Mouse (Mus musculus): ENCODE measurements around the gene Dcaf6. TPM values are rescaled to one million over a fixed set of nuclear protein-coding genes. Genes with fewer than 3 reads are reported as not detected.
A peak's percentile ranks its signal among the peaks of the same experiment; 100 is the strongest.

The Dcaf6 gene
- polyA plus RNA-seq, 1 experiment = 7.4 TPM

DNA sequence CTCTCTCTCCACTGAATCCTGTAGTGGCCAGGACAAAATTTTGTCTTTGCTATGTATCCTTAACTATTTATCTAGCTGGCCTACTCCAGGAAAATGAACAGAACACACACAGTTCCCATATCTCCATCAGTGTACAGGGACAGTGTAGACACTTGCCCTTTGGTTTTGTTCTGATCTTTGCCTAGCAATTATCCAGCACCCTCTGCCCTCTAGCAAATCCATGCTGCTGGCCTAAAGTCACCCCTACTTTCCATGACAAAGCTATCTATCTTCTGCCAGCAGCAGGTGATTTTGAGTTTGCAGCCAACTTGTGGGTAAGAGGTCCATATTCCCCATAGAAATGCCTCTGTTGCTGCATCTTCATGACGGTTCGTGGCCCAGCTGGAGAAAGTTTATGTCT, 132.9 kb downstream of the Dcaf6 start:
- no peaks in the 10 kb centered on the region for H3K4me1 ChIP-seq (ENCODE audit: control insufficient read depth, insufficient read depth, insufficient read length, low read length)
- H3K27me3 ChIP-seq (ENCODE audit: control insufficient read depth, insufficient read depth, low read length) = no peaks in the 10 kb centered on the region
- H3K4me3 ChIP-seq (ENCODE audit: low read depth, low read length) = no peak overlapping the region
- H3K27ac ChIP-seq (ENCODE audit: insufficient read depth, low read depth, low read length) = no peak overlapping the region
- H3K36me3 ChIP-seq (ENCODE audit: control insufficient read depth, insufficient read depth, low read length) = peaks cover 1% of the 10 kb centered on the region; the same call in 1 of the 2 replicates
- TF ChIP-seq POLR2A (IDR thresholded peaks at IDR 0.05; ENCODE audit: low read depth, low read length) (no peak), CTCF (IDR thresholded peaks at IDR 0.05; ENCODE audit: extremely low read depth, insufficient read length, insufficient replicate concordance, low read depth, low read length) (no peak)
- 69% methylated on average over 2 of the region's 2 CpGs for WGBS

DNA sequence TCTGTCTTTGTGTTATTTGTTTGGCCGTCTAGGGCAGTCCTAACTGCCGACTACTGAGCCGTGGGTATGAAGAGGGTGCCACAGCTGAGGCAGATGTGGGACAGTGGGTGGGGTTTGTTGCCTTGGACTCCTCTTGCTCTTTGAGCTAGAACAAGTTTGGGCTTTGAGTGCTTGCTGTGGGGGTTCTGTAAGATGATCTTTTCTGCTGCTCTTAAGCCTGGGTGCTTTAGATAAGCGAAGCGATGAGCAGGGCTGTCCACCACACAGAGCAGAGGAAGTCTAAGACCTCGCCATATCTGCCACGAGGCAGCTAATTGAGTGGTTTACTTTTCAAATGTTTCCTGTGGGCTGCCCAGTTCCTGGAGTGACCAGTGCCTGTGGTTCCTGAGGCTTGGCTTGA, 137.3 kb downstream of the Dcaf6 start:
- Histone ChIP-seq H3K36me3 (ENCODE audit: control insufficient read depth, insufficient read depth, low read length) (no peaks in the 10 kb centered on the region), H3K27me3 (ENCODE audit: control insufficient read depth, insufficient read depth, low read length) (no peaks in the 10 kb centered on the region), H3K4me3 (ENCODE audit: low read depth, low read length) (no peak overlapping the region), H3K4me1 (ENCODE audit: control insufficient read depth, insufficient read depth, insufficient read length, low read length) (no peaks in the 10 kb centered on the region; the same call in 1 of the 2 replicates), H3K27ac (ENCODE audit: insufficient read depth, low read depth, low read length) (no peak overlapping the region)
- WGBS = 51% methylated on average over 7 of the region's 7 CpGs
- TF ChIP-seq CTCF (IDR thresholded peaks at IDR 0.05; ENCODE audit: extremely low read depth, insufficient read length, insufficient replicate concordance, low read depth, low read length) (no peak), POLR2A (IDR thresholded peaks at IDR 0.05; ENCODE audit: low read depth, low read length) (no peak)

- H3K27ac ChIP-seq (ENCODE audit: insufficient read depth, low read depth, low read length) = no peak overlapping the region
- H3K27me3 ChIP-seq (ENCODE audit: control insufficient read depth, insufficient read depth, low read length) = no peaks in the 10 kb centered on the region
- no peak for TF ChIP-seq POLR2A (IDR thresholded peaks at IDR 0.05; ENCODE audit: low read depth, low read length)
- no peak for TF ChIP-seq CTCF (IDR thresholded peaks at IDR 0.05; ENCODE audit: extremely low read depth, insufficient read length, insufficient replicate concordance, low read depth, low read length)
These were observed 138.4 kb downstream of the Dcaf6 start for GRCm38 (mm10) chr1:165321891-165322290.

DNA sequence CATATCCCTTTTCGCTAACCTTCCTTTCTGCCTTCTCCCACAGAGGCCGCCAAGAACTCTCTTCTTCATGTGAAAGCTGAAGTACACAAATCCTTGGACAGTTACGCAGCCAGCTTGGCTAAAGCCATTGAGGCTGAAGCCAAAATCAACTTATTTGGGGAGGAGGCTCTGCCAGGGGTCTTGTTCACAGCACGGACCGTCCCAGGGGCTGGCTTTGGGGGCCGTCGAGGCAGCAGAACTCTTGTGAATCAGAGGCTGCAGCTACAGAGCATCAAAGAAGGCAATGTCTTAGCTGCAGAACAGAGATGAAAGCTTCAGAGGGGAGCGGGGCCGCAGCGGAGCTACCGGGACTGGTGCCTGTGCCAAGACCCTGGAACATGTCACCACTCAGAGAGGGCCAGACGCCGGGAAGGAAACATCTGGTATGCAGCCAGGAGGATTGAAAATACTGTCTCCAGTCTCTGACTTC, 138.8 kb downstream of the Dcaf6 start:
- Histone ChIP-seq H3K4me3 (ENCODE audit: low read depth, low read length) (no peak overlapping the region), H3K4me1 (ENCODE audit: control insufficient read depth, insufficient read depth, insufficient read length, low read length) (no peaks in the 10 kb centered on the region; the same call in 1 of the 2 replicates), H3K27ac (ENCODE audit: insufficient read depth, low read depth, low read length) (no peak overlapping the region), H3K27me3 (ENCODE audit: control insufficient read depth, insufficient read depth, low read length) (no peaks in the 10 kb centered on the region), H3K36me3 (ENCODE audit: control insufficient read depth, insufficient read depth, low read length) (no peaks in the 10 kb centered on the region)
- 85% methylated on average over 13 of the region's 13 CpGs for whole genome bisulfite sequencing
- TF ChIP-seq POLR2A (IDR thresholded peaks at IDR 0.05; ENCODE audit: low read depth, low read length) (no peak), CTCF (IDR thresholded peaks at IDR 0.05; ENCODE audit: extremely low read depth, insufficient read length, insufficient replicate concordance, low read depth, low read length) (no peak)

More at GRCm38 (mm10) chr1:165321891-165322290, 138.4 kb downstream of the Dcaf6 start:
- H3K4me3 ChIP-seq (ENCODE audit: low read depth, low read length) = no peak overlapping the region
- no peaks in the 10 kb centered on the region for H3K36me3 ChIP-seq (ENCODE audit: control insufficient read depth, insufficient read depth, low read length)
- 85% methylated on average over 7 of the region's 7 CpGs for WGBS
- H3K4me1 ChIP-seq (ENCODE audit: control insufficient read depth, insufficient read depth, insufficient read length, low read length) = no peaks in the 10 kb centered on the region; the same call in 1 of the 2 replicates

- Histone ChIP-seq H3K36me3 (ENCODE audit: control insufficient read depth, insufficient read depth, low read length) (no peaks in the 10 kb centered on the region), H3K27me3 (ENCODE audit: control insufficient read depth, insufficient read depth, low read length) (no peaks in the 10 kb centered on the region), H3K27ac (ENCODE audit: insufficient read depth, low read depth, low read length) (no peak overlapping the region; the same call in 1 of the 2 replicates), H3K4me1 (ENCODE audit: control insufficient read depth, insufficient read depth, insufficient read length, low read length) (no peaks in the 10 kb centered on the region; the same call in 1 of the 2 replicates), H3K4me3 (ENCODE audit: low read depth, low read length) (no peak overlapping the region)
- peak; percentile 80; the same call in 1 of the 2 replicates for TF ChIP-seq CTCF (IDR thresholded peaks at IDR 0.05; ENCODE audit: extremely low read depth, insufficient read length, insufficient replicate concordance, low read depth, low read length)
- no peak for TF ChIP-seq POLR2A (IDR thresholded peaks at IDR 0.05; ENCODE audit: low read depth, low read length)
- WGBS = 44% methylated on average over 10 of the region's 10 CpGs
These were observed 139.9 kb downstream of the Dcaf6 start for GRCm38 (mm10) chr1:165320141-165320934.

GRCm38 (mm10) chr1:165316361-165316760, 143.9 kb downstream of the Dcaf6 start:
- Histone ChIP-seq H3K4me1 (ENCODE audit: control insufficient read depth, insufficient read depth, insufficient read length, low read length) (no peaks in the 10 kb centered on the region; the same call in 1 of the 2 replicates), H3K4me3 (ENCODE audit: low read depth, low read length) (no peak overlapping the region), H3K27me3 (ENCODE audit: control insufficient read depth, insufficient read depth, low read length) (no peaks in the 10 kb centered on the region), H3K27ac (ENCODE audit: insufficient read depth, low read depth, low read length) (no peak overlapping the region), H3K36me3 (ENCODE audit: control insufficient read depth, insufficient read depth, low read length) (no peaks in the 10 kb centered on the region)
- 72% methylated on average over 11 of the region's 11 CpGs for WGBS
- no peak for TF ChIP-seq CTCF (IDR thresholded peaks at IDR 0.05; ENCODE audit: extremely low read depth, insufficient read length, insufficient replicate concordance, low read depth, low read length)
- TF ChIP-seq POLR2A (IDR thresholded peaks at IDR 0.05; ENCODE audit: low read depth, low read length) = no peak

GRCm38 (mm10) chr1:165308180-165308579, 152.1 kb downstream of the Dcaf6 start:
- no peak for TF ChIP-seq CTCF (IDR thresholded peaks at IDR 0.05; ENCODE audit: extremely low read depth, insufficient read length, insufficient replicate concordance, low read depth, low read length)
- TF ChIP-seq POLR2A (IDR thresholded peaks at IDR 0.05; ENCODE audit: low read depth, low read length) = no peak
- Histone ChIP-seq H3K27ac (ENCODE audit: insufficient read depth, low read depth, low read length) (no peak overlapping the region), H3K27me3 (ENCODE audit: control insufficient read depth, insufficient read depth, low read length) (no peaks in the 10 kb centered on the region), H3K36me3 (ENCODE audit: control insufficient read depth, insufficient read depth, low read length) (no peaks in the 10 kb centered on the region), H3K4me3 (ENCODE audit: low read depth, low read length) (no peak overlapping the region), H3K4me1 (ENCODE audit: control insufficient read depth, insufficient read depth, insufficient read length, low read length) (no peaks in the 10 kb centered on the region)
- WGBS = 87% methylated on average over 11 of the region's 11 CpGs

Data from small intestine, adult 2 months (tissue).